Mouse (Mus musculus) forebrain, embryonic 13.5 days (tissue): ENCODE measurements at regions not wholly inside any gene's neighbourhood (a gene's known extent, or its start where the extent isn't known, plus 50 kb on each side); places are given as distances from the start of the nearest gene placed in this dataset.
"Not testable (repeated sequence)": the region's sequence is repeated elsewhere in the genome, so short reads cannot be mapped to it uniquely, and the experiment has no call there.

Experiments
- ATAC-seq: fragments of 200-750 bp; cut with Nextera tagmentation; 2 replicates; pipeline ENCODE4 v1.8.0; 2017
- H3K27ac ChIP-seq: fragments of 300-500 bp; sonication (generic); 2 replicates; pipeline ENCODE4 v1.5.1; 2015; ENCODE audit warnings: inconsistent platforms, mild to moderate bottlenecking, moderate library complexity
- H3K27me3 ChIP-seq: fragments of 300-500 bp; sonication (generic); 2 replicates; pipeline ENCODE4 v1.6.1; 2015; ENCODE audit warnings: mild to moderate bottlenecking, inconsistent platforms
- H3K36me3 ChIP-seq: fragments of 300-500 bp; sonication (generic); 2 replicates; pipeline ENCODE4 v1.6.1; 2015; ENCODE audit warnings: mild to moderate bottlenecking, inconsistent platforms; ENCODE audit not compliant: poor library complexity, severe bottlenecking
- H3K4me1 ChIP-seq: fragments of 300-500 bp; sonication (generic); 2 replicates; pipeline ENCODE4 v1.6.1; 2015; ENCODE audit warnings: inconsistent platforms
- H3K4me2 ChIP-seq: fragments of 300-500 bp; sonication (generic); 2 replicates; pipeline ENCODE4 v1.6.1; 2015; ENCODE audit warnings: inconsistent platforms, mild to moderate bottlenecking, moderate library complexity
- H3K4me3 ChIP-seq: fragments of 300-500 bp; sonication (generic); 2 replicates; pipeline ENCODE4 v1.5.1; 2015; ENCODE audit warnings: mild to moderate bottlenecking, inconsistent platforms
- H3K9ac ChIP-seq: fragments of 300-500 bp; sonication (generic); 2 replicates; pipeline ENCODE4 v1.6.1; 2015; ENCODE audit warnings: mild to moderate bottlenecking, inconsistent platforms
- H3K9me3 ChIP-seq: fragments of 300-500 bp; sonication (generic); replicated peaks from 2 replicates; pipeline ENCODE4 v1.6.1; 2016; ENCODE audit warnings: inconsistent platforms
- WGBS: fragments of 180-500 bp; shearing (Covaris S2); methylation state at CpG from one replicate; pipeline ENCODE4 v1.1.7; 2015; 5-methylcytosine and 5-hydroxymethylcytosine counted together

DNA sequence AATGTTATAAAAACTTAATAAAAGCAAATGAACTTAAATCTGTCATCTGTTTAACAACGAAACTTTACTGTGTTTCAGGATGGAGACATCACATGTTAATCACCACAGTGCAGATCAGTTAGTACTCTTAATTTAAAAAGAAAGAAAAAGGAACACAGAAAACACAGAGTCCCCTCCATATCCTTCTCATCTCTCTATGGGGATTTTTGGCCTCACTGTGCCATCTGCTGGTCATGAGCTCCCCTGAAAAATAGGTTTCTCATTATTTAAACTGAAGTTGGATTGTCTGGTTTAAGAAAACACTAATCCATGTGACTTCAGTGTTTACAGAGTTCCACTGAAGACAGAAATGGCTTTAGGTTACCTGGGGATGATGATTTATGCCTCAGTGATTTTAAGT lies 548.7 kb upstream of the Zfp386 start:
- ATAC-seq, result no peak
- peaks cover 30% of the 10 kb centered on the region for H3K9me3 ChIP-seq
- H3K4me1 ChIP-seq, result no peaks in the 10 kb centered on the region
- 57% methylated on average over 1 of the region's 1 CpGs for WGBS
- no peak overlapping the region for H3K27ac ChIP-seq
- H3K36me3 ChIP-seq, result no peaks in the 10 kb centered on the region
- no peak overlapping the region for H3K9ac ChIP-seq
- H3K4me3 ChIP-seq, result no peak overlapping the region
- no peak overlapping the region for H3K4me2 ChIP-seq
- no peaks in the 10 kb centered on the region for H3K27me3 ChIP-seq

DNA sequence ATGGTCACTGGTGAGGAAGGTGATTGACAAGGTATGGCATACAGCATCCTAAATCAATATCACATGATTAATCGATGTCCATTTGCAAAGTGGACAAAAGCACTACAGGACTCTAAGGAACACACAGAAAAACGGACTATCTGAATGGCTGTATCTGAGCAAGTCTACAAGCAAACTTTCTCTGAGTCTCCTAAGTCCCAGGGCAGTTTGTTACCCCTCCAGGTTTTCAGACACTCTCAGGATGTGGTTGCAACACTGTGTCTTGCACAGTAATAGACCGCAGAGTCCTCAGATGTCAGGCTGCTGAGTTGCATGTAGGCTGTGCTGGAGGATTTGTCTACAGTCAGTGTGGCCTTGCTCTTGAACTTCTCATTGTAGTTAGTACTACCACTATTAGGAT lies 540.2 kb upstream of the Zfp386 start:
- WGBS, result 69% methylated on average over 3 of the region's 3 CpGs

DNA sequence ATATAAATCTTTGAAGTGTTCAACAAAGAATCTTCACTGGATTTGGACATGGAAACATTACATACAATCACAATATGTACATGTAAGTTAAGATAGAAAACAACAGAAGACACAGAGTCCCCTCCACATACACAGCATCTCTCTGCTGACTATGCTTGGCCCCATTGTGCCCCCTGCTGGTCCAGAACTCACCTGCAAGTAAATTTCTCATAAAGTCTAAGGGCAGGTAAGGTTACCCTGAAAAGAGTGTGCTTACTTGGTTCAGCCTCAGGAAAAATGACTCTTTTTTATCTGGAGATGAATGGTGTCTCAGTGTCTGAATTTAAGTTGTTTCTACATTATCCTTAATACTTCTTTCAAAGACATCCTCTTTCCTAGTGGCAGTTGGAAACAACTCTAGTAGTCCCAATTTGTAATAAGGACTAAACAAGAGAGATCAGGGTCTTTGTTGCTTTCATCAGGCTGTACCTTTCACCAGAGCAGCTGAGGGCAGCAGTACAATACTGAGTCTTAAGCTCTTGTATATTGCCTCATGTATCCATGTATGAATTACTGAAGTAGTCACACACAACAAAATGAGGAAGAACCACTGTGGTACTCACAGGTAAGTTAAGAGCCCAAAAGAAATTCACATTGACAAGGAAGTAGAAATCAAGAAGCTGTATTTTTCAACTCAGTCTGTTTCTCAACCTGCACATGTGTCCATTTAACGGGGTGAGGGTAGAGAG lies 538.7 kb upstream of the Zfp386 start:
- ATAC-seq, H3K9ac ChIP-seq, H3K4me3 ChIP-seq, H3K27me3 ChIP-seq, H3K4me1 ChIP-seq, H3K4me2 ChIP-seq, H3K27ac ChIP-seq, H3K36me3 ChIP-seq, H3K9me3 ChIP-seq: not testable (repeated sequence)
- 58% methylated on average over 1 of the region's 1 CpGs for WGBS

More for the DNA sequence above, 540.2 kb upstream of the Zfp386 start:
- peaks cover 12% of the 10 kb centered on the region for H3K9me3 ChIP-seq
- H3K9ac ChIP-seq, ATAC-seq, H3K36me3 ChIP-seq, H3K4me3 ChIP-seq, H3K4me1 ChIP-seq, H3K27me3 ChIP-seq, H3K27ac ChIP-seq, H3K4me2 ChIP-seq: not testable (repeated sequence)

DNA sequence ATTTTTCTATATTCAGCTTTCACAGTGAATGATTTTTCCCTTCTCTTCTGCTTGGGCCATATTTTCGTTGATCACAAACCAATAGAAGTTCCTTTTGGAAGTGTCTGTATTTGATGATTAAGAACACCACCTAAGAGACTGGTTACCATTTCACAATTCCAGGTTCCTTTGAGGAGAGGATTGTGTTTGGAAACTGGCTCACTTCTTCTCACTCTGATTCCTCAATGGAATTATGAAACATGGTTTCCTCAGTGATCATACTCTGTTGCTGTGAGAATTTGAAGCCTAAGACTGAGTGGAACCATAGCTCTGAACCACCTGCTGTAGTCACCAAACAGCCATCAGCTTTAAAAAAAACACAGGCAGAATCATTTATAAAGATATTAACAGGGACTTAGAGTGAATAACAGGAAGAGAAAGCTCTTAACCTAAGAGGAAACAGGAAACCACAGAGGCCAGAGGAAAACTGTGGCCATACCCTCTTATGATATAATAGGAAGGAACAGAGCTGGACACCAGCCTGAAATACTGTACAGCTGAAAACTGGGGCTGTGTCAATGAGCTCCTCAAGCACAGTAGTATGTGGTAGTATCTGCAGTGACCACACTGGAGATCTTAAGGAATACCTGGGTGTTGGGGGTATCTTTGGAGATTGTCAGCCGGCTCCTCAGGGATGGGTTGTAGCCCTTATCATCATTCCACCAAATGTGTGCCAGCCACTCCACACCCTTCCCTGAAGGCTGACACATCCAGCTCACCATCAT lies 528.6 kb upstream of the Zfp386 start:
- H3K36me3 ChIP-seq, H3K4me2 ChIP-seq, H3K4me1 ChIP-seq, H3K27me3 ChIP-seq, H3K4me3 ChIP-seq, H3K27ac ChIP-seq, H3K9ac ChIP-seq, ATAC-seq: not testable (repeated sequence)
- peaks cover 22% of the 10 kb centered on the region for H3K9me3 ChIP-seq
- 77% methylated on average over 2 of the region's 2 CpGs for WGBS

DNA sequence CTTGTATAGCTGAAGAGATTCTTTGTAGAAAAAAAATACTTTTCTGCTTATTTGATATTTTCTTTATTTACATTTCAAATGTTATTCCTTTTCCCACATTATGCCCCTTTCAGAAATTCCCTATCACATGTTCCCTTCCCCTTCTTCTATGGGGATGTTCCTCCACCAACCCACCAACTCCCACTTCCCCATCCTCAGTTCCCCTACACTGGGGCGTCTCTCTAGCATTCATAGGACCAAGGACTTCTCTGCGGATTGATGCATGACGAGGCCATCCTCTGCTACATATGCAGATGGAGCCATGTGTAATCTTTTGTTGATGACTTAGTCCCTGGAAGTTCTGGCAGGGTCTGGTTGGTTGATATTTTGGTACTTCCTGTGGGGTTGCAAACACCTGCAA lies 520.5 kb upstream of the Zfp386 start:
- Histone ChIP-seq H3K4me1 (no peaks in the 10 kb centered on the region), H3K9me3 (peaks cover 38% of the 10 kb centered on the region), H3K36me3 (no peaks in the 10 kb centered on the region), H3K4me2 (no peak overlapping the region), H3K27me3 (no peaks in the 10 kb centered on the region), H3K9ac (no peak overlapping the region), H3K27ac (no peak overlapping the region), H3K4me3 (no peak overlapping the region)
- 72% methylated on average over 3 of the region's 3 CpGs for WGBS
- ATAC-seq, result no peak

DNA sequence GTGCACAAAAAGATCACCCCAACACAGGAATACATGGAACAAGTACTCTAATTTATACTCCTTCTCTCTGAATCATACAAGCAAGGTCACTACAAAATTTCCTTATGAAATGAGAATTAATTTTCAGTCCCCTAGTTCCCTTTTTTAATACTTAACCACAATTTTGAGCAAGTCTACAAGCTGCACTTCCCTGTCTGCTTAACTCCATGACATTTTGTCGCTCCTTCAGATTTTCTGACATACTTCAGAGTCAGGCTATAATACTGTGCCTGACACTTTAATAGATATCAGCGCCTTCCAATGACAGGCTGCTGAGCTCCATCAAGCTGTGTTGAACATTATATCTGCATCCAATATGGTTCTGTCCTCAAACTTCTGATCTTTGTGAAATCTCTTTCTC lies 505.0 kb upstream of the Zfp386 start:
- H3K4me1 ChIP-seq, result no peaks in the 10 kb centered on the region
- no peak for ATAC-seq
- no peak overlapping the region for H3K9ac ChIP-seq
- H3K4me2 ChIP-seq, result no peak overlapping the region
- no peak overlapping the region for H3K4me3 ChIP-seq
- no peaks in the 10 kb centered on the region for H3K27me3 ChIP-seq
- peaks cover 50% of the 10 kb centered on the region for H3K9me3 ChIP-seq
- 71% methylated on average over 2 of the region's 2 CpGs for WGBS
- H3K27ac ChIP-seq, result no peak overlapping the region
- no peaks in the 10 kb centered on the region for H3K36me3 ChIP-seq

DNA sequence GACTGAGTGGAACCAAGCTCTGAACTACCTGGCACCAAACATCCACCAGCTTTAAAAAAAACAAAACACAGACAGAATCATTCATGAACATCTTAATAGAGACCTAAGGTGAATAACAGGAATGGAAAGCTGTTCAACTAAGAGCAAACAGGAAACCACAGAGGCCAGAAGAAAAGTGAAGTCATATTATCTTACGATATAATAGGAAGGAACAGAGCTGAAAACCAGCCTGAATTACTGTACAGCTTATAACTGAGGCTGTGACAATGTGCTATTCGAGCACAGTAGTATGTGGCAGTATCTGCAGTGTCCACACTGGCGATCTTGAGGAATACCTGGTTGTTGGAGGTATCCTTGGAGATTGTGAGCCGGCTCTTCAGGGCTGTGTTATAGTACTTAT lies 480.6 kb upstream of the Zfp386 start:
- WGBS, result 67% methylated on average over 4 of the region's 4 CpGs
- H3K9ac ChIP-seq, H3K27ac ChIP-seq, H3K4me2 ChIP-seq, H3K4me3 ChIP-seq, H3K4me1 ChIP-seq, H3K27me3 ChIP-seq, H3K36me3 ChIP-seq, ATAC-seq: not testable (repeated sequence)
- peaks cover 21% of the 10 kb centered on the region for H3K9me3 ChIP-seq

DNA sequence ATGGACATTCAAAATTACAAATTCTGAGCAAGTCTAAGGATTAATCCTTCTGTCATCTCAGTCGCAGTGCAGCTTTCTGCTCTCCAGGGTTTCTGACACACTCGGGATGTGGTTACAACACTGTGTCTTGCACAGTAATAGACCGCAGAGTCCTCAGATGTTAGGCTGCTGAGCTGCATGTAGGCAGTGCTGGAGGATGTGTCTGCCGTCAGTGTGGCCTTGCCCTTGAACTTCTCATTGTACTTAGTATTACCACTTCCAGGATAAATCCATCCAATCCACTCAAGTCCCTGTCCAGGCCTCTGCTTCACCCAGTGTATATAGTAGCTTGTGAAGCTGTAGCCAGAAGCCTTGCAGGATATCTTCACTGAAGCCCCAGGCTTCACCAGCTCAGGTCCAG lies 454.5 kb upstream of the Zfp386 start:
- H3K27me3 ChIP-seq, H3K27ac ChIP-seq, H3K4me1 ChIP-seq, ATAC-seq, H3K9ac ChIP-seq, H3K4me3 ChIP-seq, H3K36me3 ChIP-seq, H3K4me2 ChIP-seq: not testable (repeated sequence)
- H3K9me3 ChIP-seq, result peaks cover 26% of the 10 kb centered on the region
- WGBS, result 88% methylated on average over 4 of the region's 4 CpGs

DNA sequence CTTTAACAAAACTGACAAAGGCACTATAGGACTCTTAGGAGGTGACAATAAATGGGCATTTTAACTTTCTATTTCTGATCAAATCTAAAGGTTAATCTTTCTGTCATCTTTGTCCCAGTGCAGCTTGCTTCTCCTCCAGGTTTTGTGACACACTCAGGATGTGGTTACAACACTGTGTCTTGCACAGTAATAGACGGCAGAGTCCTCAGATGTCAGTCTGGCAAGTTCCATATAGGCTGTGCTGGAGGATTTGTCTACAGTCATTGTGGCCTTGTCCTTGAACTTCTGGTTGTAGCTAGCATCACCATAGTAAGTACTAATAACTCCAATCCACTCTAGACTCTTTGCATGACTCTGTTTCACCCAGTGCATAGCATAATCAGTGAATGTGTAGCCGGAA lies 443.8 kb upstream of the Zfp386 start:
- Histone ChIP-seq H3K4me3 (no peak overlapping the region), H3K27me3 (no peaks in the 10 kb centered on the region), H3K36me3 (no peaks in the 10 kb centered on the region), H3K9ac (no peak overlapping the region), H3K4me1 (no peaks in the 10 kb centered on the region), H3K9me3 (peaks cover 30% of the 10 kb centered on the region), H3K27ac (no peak overlapping the region), H3K4me2 (no peak overlapping the region)
- no peak for ATAC-seq
- 85% methylated on average over 2 of the region's 2 CpGs for WGBS

DNA sequence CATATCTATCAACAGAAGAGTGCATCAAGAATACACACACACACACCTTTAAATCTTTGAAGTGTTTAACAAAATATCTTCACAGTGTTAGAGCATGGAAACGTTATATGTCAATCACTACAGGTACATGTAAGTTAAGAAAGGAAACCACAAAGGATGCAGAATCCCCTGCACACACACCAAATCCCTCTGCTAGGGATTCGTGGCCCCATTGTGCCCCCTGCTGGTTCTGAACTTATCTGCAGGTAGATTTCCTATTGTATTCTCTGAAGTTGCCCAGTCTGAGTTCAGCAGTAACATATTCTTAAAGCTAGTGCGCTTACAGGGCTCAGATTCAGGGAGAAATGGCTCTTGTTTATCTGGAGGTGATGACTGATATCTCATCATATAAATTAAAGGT lies 442.6 kb upstream of the Zfp386 start:
- H3K36me3 ChIP-seq, result no peaks in the 10 kb centered on the region
- ATAC-seq, result no peak
- H3K9me3 ChIP-seq, result peaks cover 32% of the 10 kb centered on the region
- WGBS, result 56% methylated on average over 3 of the region's 3 CpGs
- H3K27me3 ChIP-seq, result no peaks in the 10 kb centered on the region
- no peak overlapping the region for H3K9ac ChIP-seq
- no peak overlapping the region for H3K27ac ChIP-seq
- no peak overlapping the region for H3K4me2 ChIP-seq
- H3K4me3 ChIP-seq, result no peak overlapping the region
- no peaks in the 10 kb centered on the region for H3K4me1 ChIP-seq

DNA sequence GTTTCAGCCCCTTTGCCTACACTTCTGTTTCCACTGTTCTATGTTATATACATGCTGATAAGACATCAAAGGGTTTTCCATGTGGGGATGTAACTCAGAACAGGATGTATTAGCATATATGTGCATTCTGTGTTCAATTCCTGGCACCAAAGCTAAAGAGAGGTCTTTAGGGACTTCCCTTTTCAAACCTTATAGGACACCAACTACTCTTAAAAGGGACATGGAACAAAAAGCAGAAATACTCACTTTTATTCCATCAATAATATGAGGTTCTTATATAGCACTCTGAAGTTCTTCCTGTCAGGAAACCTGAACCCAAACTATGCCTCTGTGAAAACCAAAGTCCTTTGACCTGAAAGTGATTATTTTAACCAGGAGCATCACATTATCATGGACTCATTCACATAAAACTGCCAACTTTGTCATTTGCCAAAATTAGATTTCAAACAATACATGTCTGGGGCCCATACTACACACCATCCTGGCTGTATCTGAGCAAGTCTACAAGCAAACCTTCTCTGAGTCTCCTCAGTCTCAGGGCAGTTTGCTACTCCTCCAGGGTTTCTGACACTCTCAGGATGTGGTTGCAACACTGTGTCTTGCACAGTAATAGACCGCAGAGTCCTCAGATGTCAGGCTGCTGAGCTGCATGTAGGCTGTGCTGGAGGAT lies 424.8 kb upstream of the Zfp386 start:
- H3K36me3 ChIP-seq, H3K4me1 ChIP-seq, H3K27ac ChIP-seq, ATAC-seq, H3K27me3 ChIP-seq, H3K9ac ChIP-seq, H3K4me3 ChIP-seq, H3K4me2 ChIP-seq: not testable (repeated sequence)
- 92% methylated on average over 1 of the region's 1 CpGs for WGBS
- H3K9me3 ChIP-seq, result peaks cover 24% of the 10 kb centered on the region

DNA sequence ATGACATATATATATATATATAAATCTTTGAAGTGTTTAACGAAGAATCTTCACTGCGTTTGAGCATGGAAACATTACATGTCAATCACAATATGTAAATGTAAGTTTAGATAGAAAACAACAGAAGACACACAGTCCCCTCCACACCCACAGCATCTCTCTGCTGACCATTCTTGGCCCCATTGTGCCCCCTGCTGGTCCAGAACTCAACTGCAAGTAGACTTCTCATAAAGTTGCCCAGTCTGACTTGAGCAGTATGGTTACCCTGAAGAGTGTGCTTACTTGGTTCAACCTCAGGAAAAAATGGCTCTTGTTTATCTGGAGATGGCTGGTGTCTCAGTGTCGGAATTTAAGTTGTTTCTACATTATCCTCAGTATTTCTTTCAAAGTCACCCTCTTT lies 423.3 kb upstream of the Zfp386 start:
- Histone ChIP-seq H3K4me1 (no peaks in the 10 kb centered on the region), H3K27ac (no peak overlapping the region), H3K9ac (no peak overlapping the region), H3K4me2 (no peak overlapping the region), H3K4me3 (no peak overlapping the region), H3K9me3 (peaks cover 37% of the 10 kb centered on the region), H3K36me3 (no peaks in the 10 kb centered on the region), H3K27me3 (no peaks in the 10 kb centered on the region)
- ATAC-seq, result no peak
- WGBS, result 75% methylated on average over 3 of the region's 3 CpGs
